Mouse (Mus musculus) midbrain, postnatal 0 days (tissue): ENCODE results near the gene Tmem44. TPM values are rescaled to one million over a fixed set of nuclear protein-coding genes. Genes with fewer than 3 reads are reported as not detected.

Experiments
- ATAC-seq: fragments of 200-750 bp; cut with Nextera tagmentation; 2 replicates; pipeline ENCODE4 v1.8.0; 2017; ENCODE audit warnings: moderate number of reproducible peaks, mild to moderate bottlenecking, moderate TSS enrichment, moderate library complexity; ENCODE audit not compliant: low FRiP score
- DNase-seq: peaks from one replicate; pipeline ENCODE4 v3.0.0-alpha.2; 2015; ENCODE audit warnings: low spot score
- H3K27ac ChIP-seq: fragments of 300-500 bp; sonication (generic); 2 replicates; pipeline ENCODE4 v1.5.1; 2014; ENCODE audit warnings: low read depth, mild to moderate bottlenecking, low read length, mixed read lengths
- H3K27me3 ChIP-seq: fragments of 300-500 bp; sonication (generic); 2 replicates; pipeline ENCODE4 v1.6.1; 2014; ENCODE audit warnings: low read length, control low read depth, mixed read lengths; ENCODE audit not compliant: insufficient read depth
- H3K36me3 ChIP-seq: fragments of 300-500 bp; sonication (generic); 2 replicates; pipeline ENCODE4 v1.6.1; 2014; ENCODE audit warnings: low read length, control low read depth, mixed read lengths; ENCODE audit not compliant: insufficient read depth
- H3K4me1 ChIP-seq: fragments of 300-500 bp; sonication (generic); 2 replicates; pipeline ENCODE4 v1.6.1; 2014; ENCODE audit warnings: mild to moderate bottlenecking, control low read depth, antibody characterized with exemption, low read length, mixed read lengths; ENCODE audit not compliant: insufficient read depth
- H3K4me2 ChIP-seq: fragments of 300-500 bp; sonication (generic); 2 replicates; pipeline ENCODE4 v1.6.1; 2014; ENCODE audit warnings: low read depth, mild to moderate bottlenecking, low read length, mixed read lengths; ENCODE audit not compliant: poor library complexity, severe bottlenecking
- H3K4me3 ChIP-seq: fragments of 300-500 bp; sonication (generic); 2 replicates; pipeline ENCODE4 v1.5.1; 2014; ENCODE audit warnings: low read depth, mild to moderate bottlenecking, low read length, moderate library complexity
- H3K9ac ChIP-seq: fragments of 300-500 bp; sonication (generic); replicated peaks from 2 replicates; pipeline ENCODE4 v1.6.1; 2014; ENCODE audit warnings: mild to moderate bottlenecking, low read length, moderate library complexity, mixed read lengths; ENCODE audit not compliant: poor library complexity, severe bottlenecking
- H3K9me3 ChIP-seq: fragments of 300-500 bp; sonication (generic); 2 replicates; pipeline ENCODE4 v1.6.1; 2016; ENCODE audit warnings: low read length, control low read depth
- CTCF ChIP-seq: IDR thresholded peaks from 2 replicates; pipeline ENCODE4 v1.5.1; 2016; ENCODE audit warnings: antibody characterized with exemption, mild to moderate bottlenecking
- WGBS: fragments of 180-500 bp; shearing (Covaris S2); extraction: QIAGEN DNeasy Blood & Tissue Kit; methylation state at CpG from one replicate; pipeline ENCODE4 v1.1.7; 2014; 5-methylcytosine and 5-hydroxymethylcytosine counted together
- polyA plus RNA-seq: library from polyadenylated mRNA; unstranded; fragments of >200 nt; fragmentation: Nextera tagmentation; extraction: Ambion mirVana; gene quantifications from 2 replicates; pipeline ENCODE4 v1.2.1, GENCODE M21; 2015
- total RNA-seq: library from RNA; depleted of rRNA; stranded (reverse); fragments of >200 nt; gene quantifications from 2 replicates; pipeline ENCODE4 v1.2.3, GENCODE M21; 2014

The Tmem44 gene
- total and polyA plus RNA-seq, 2 experiments from 2014 or later = 64.3 to 114 TPM

DNA sequence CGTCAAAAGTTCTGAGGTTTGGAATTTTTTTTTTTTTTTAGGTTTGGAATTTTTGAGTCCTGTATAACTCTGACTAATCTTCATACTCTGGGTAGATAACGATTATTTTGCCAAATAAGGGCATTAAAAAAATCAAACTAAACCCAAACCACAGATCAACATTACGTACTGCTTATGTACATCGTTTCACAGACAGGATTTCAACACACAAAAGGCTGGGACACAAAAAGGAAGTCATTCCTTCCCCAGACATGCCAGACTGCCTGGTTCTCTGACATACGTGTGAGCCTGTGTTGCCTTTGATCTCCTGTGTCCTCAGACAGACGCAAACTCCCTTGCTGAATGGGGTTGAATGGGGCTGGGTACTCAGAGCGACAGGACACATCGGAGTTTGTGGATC is 22.3 kb downstream of the Tmem44 start:
- H3K9ac ChIP-seq = no peak overlapping the region
- DNase-seq = no peak
- H3K4me1 ChIP-seq = no peaks in the 10 kb centered on the region
- no peak for TF ChIP-seq CTCF
- H3K4me2 ChIP-seq = no peak overlapping the region
- peaks cover 29% of the 10 kb centered on the region for H3K36me3 ChIP-seq
- H3K4me3 ChIP-seq = no peak overlapping the region
- H3K9me3 ChIP-seq = no peaks in the 10 kb centered on the region
- no peak for ATAC-seq
- no peaks in the 10 kb centered on the region for H3K27me3 ChIP-seq
- 84% methylated on average over 8 of the region's 8 CpGs for WGBS
- H3K27ac ChIP-seq = no peak overlapping the region

DNA sequence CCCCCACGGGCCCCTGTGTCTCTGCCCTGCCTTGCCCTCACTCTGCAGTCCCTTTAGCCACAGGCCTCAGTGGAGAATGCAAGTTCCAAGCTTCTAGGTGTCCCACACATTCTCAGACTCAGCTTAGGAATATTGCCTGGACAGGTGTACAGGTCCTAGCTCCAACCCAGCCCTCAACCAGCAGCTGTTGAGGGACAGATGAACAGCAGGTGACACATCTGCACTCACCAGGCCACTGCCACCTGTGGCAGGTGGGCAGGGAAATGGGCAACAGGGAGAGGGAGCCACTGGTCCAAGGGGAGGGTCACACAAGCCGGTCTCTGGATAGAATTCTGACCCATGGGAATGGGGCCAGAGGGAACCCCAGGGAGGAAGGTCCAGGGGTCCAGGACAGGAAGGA is 22.8 kb downstream of the Tmem44 start:
- no peak for TF ChIP-seq CTCF
- peaks cover 31% of the 10 kb centered on the region for H3K36me3 ChIP-seq
- H3K27ac ChIP-seq = no peak overlapping the region
- H3K4me3 ChIP-seq = no peak overlapping the region
- WGBS = 87% methylated on average over 2 of the region's 2 CpGs
- no peaks in the 10 kb centered on the region for H3K4me1 ChIP-seq
- ATAC-seq (no peak), DNase-seq (no peak)
- H3K9ac ChIP-seq = no peak overlapping the region
- H3K27me3 ChIP-seq = no peaks in the 10 kb centered on the region
- no peaks in the 10 kb centered on the region for H3K9me3 ChIP-seq
- H3K4me2 ChIP-seq = no peak overlapping the region

DNA sequence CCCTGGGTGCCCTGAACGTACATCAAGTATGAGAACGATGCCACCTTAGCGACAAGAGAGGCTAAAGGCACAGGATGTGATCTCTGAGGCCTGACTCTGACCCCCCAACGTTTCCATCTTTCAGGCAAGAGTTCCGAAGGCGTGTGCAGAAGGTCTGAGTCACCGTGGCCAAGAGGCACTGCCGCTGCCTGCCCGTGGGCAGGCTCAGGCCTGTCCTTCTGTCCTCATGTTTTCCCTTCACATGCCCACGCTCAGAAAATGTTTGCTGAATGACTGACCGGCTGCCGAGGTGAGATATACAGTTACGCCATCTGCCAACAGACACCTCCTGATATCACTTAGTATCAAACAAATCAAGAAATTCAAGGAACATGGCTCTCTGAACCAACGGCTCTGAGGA is 24.9 kb downstream of the Tmem44 start:
- Histone ChIP-seq H3K9ac (no peak overlapping the region), H3K27me3 (no peaks in the 10 kb centered on the region), H3K4me2 (no peak overlapping the region), H3K9me3 (no peaks in the 10 kb centered on the region), H3K27ac (no peak overlapping the region), H3K4me3 (no peak overlapping the region), H3K36me3 (peaks cover 45% of the 10 kb centered on the region), H3K4me1 (no peaks in the 10 kb centered on the region)
- ATAC-seq = no peak
- WGBS = 91% methylated on average over 14 of the region's 14 CpGs
- no peak for DNase-seq
- TF ChIP-seq CTCF = no peak

DNA sequence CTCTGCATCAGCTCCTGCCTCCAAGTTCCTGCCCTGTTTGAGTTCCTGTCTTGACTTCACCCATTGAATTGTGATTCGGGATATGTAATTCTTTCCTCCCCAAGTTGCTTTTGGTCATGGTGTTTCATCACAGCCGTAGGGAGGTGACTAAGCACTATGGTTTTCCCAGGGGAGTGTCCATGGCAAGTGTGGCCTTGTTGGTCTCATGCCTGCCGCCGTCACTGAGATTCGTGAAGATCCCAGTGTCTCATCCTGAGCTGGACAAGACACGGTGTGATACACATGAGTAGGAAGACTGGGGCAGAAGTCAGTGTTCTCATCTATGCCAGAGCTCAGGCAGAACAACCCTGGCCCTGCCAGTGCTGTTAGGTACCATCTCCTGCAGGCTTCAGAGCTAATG is 26.2 kb downstream of the Tmem44 start:
- H3K36me3 ChIP-seq = peaks cover 43% of the 10 kb centered on the region
- no peak overlapping the region for H3K4me2 ChIP-seq
- no peak for TF ChIP-seq CTCF
- no peaks in the 10 kb centered on the region for H3K27me3 ChIP-seq
- no peak for ATAC-seq
- H3K9ac ChIP-seq = no peak overlapping the region
- DNase-seq = no peak
- WGBS = 90% methylated on average over 6 of the region's 6 CpGs
- H3K27ac ChIP-seq = no peak overlapping the region
- no peaks in the 10 kb centered on the region for H3K9me3 ChIP-seq
- no peak overlapping the region for H3K4me3 ChIP-seq
- no peaks in the 10 kb centered on the region for H3K4me1 ChIP-seq

DNA sequence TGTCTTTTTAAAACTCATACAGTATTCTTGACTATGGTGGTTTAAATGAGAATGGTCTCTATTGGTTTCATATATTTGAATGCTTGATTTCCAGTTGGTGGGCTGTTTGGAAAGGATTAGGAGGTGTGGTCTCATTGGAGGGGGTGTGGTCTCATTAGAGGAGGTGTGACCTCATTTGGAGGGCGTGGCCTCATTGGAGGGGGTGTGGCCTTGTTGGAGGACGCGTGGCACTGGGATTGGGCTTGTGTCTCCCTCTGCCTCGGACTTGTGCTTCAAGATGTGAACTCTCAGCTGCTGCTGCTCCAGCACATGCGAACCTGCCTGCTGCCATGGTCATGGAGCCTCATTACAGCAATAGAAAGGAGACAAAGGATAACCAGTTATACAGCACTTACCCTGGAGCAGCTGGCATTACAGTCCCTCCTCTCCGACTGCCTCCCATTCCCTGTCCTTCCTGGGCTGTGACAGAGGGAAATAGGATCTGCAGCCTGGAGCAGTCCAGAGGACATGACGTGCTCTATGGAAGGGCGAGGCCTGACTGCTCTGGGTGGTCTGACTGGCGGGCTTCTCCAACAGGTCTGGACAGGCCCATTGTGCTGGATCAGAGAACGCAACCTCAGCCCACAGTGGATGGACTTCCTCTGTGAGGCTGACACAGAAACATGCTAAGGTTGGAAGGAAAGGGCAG is 28.2 kb downstream of the Tmem44 start:
- no peak overlapping the region for H3K4me3 ChIP-seq
- H3K4me2 ChIP-seq = no peak overlapping the region
- H3K27me3 ChIP-seq = no peaks in the 10 kb centered on the region
- no peaks in the 10 kb centered on the region for H3K4me1 ChIP-seq
- DNase-seq (no peak), ATAC-seq (no peak; the same call in 1 of the 2 replicates)
- no peaks in the 10 kb centered on the region for H3K9me3 ChIP-seq
- no peak overlapping the region for H3K27ac ChIP-seq
- no peak for TF ChIP-seq CTCF
- peaks cover 32% of the 10 kb centered on the region for H3K36me3 ChIP-seq
- no peak overlapping the region for H3K9ac ChIP-seq
- 73% methylated on average over 10 of the region's 10 CpGs for WGBS

DNA sequence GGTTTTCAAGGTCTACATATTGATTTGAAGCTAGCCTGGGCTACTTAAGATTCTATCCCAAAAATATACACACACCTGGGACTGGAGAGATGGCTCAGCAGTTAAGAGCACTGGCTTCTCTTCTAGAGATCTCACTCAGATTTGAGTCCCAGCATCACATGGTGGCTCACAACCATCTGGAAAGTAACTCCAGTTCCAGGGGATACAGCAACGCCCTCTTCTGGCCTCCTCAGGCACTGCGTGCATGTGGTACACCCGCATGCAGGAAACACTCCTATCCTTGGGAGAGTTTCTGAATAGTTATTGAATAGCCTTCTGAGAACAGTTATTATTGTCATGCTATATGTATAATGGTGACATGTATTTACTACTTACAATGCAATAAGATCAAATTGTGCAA is 29.5 kb downstream of the Tmem44 start:
- no peaks in the 10 kb centered on the region for H3K27me3 ChIP-seq
- no peak overlapping the region for H3K27ac ChIP-seq
- no peak for DNase-seq
- no peaks in the 10 kb centered on the region for H3K4me1 ChIP-seq
- H3K9me3 ChIP-seq = no peaks in the 10 kb centered on the region
- ATAC-seq = no peak
- peak; percentile 42; the same call in 1 of the 2 replicates for TF ChIP-seq CTCF
- H3K36me3 ChIP-seq = peaks cover 38% of the 10 kb centered on the region
- H3K4me3 ChIP-seq = no peak overlapping the region
- no peak overlapping the region for H3K9ac ChIP-seq
- WGBS = 65% methylated on average over 3 of the region's 3 CpGs
- no peak overlapping the region for H3K4me2 ChIP-seq
